Mouse (Mus musculus): ENCODE measurements around the gene Capzb.
A peak's percentile ranks its signal among the peaks of the same experiment; 100 is the strongest.

Gene Capzb

DNA sequence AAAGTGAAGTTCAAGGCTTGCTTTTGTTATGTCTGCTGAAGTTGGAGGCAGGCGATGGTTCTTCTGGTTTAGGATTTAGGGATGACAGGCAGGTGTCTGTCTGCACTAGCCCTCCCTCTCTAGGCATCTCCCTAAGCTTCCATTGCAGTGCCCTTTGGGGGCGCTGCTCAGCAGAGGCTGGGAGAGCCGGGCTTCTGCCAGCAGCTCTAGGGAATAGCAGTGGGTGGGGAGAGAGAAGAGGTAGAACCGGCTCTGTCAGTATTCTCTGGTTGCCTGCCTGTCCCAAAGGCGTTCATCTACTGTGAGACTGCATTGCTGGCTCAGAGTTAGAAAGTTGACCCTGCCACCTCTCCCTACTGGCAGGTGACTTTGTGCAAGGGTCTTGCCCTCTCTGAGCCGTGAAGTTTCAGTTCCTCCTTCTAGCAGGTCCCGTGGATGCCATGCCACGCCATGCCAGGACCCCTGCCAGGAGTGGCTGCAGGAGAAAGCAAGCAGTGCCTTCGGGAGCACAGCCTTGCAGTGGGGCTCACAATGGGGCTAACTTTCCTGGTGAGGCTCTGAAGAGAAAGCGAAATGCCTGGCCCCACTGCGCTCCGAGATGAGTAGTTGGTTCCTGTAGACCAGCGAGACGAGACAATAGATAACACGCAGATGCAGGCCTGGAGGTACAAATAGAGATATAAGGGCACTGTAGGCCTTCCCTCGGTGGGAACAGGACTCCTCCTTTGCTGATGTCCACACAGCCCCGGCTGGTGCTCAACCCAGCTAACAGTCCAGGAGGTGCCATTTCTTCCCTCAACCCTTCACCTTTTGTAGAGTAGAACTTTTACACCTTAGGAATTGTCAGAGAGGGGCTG lies 19.5 kb downstream of the Capzb start:
- DNase-seq: no peak

GRCm38 (mm10) chr4:139213086-139213485 lies 20.4 kb downstream of the Capzb start:
- no peak for DNase-seq

DNA sequence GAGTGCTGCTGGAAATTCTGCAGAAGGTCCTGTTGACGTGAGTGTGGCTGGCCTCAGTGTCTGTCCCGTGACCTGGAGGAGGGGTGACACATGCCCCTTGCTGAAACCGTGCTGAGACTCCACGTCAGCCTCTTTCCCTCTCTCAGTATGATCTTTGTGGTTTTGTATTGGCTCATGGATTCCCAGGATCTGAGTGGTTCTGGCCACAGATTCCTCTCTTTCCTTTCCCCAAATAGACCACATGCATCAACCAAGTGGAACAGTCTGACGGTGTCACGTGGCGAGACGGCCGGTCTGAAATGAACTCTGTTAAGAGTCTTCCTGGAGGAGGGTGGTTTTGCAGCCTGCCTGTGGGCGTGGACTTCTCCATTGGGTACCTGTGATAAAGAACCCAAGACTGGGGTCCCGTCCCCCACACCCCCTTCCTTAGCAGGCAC lies 21.3 kb downstream of the Capzb start:
- DNase-seq: no peak

GRCm38 (mm10) chr4:139216566-139216965 lies 23.9 kb downstream of the Capzb start:
- no peak for DNase-seq

DNA sequence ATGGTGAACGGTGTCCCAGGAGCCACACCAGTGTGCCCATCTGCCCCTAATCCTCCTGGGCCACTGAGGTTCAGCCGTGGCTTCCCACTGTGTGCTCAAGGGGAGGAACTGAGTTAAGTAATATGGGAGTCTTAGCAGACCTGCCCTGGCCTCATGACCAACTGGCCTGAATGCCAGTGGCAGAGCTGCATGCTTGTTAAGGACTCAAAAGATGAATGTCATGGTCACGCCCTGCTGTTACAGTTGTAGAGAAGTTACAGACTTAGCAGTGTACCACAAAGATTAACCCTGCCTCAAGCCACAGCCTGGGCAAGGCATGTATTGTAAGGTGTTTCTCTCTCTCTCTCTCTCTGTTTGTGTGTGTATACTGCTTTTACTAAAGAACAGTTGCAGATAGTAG lies 25.8 kb downstream of the Capzb start:
- no peak for DNase-seq

DNA sequence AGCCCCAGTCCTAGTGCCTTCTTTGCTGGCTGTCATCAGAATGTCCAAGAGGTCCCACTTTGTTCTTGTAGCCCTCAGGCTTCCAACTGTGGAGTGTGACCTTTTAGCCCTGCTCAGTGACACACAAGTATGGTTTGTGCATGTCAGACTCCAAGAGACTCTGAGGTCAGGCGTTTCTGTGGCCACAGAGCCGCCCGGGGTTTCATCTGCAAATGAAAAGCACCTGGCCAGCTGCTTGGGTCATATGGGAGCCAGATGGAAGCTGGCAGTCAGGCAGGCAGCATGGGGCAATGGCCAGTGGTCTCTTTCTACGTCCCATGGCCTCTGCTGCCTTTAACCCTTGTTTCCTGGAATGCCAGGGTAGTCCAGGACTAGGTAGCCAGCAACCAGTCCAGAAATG lies 27.0 kb downstream of the Capzb start:
- DNase-seq: no peak

DNA sequence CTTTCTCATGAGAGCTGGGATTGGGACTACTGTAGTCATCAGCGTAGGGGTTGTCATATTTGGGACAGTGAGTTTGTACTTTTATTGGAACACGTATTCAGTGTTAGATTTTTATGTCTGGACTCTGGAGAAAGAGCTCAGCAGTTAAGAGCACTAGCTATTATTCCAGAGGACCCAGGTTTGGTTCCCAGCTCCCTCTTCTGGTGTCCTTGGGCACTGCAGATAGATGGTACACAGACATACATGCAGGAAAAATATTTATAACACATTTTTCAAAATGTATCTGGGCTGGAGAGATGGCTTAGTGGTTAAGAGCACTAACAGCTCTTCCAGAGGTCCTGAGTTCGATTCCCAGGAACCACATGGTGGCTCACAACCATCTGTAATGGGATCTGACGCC lies 28.3 kb downstream of the Capzb start:
- DNase-seq: peak; percentile 30

DNA sequence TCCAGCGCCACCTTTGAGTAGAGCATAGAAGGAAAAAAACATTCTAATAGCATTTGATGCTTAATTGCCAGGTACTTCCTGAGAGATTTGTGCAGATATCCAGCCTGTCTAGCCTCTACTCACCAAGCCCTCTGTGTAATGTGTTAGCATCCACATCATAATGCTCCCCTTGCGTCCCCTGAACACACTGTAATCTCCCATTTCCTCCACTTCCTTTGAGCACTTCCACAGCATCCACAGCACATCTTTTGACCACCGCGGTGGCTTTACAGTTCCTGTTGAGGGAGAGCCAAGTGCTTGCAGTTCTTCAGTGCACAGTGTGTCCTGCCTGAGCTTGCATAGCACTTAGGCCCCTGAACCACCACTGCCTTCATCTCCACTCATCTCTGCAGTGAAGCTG lies 29.1 kb downstream of the Capzb start:
- DNase-seq: no peak

DNA sequence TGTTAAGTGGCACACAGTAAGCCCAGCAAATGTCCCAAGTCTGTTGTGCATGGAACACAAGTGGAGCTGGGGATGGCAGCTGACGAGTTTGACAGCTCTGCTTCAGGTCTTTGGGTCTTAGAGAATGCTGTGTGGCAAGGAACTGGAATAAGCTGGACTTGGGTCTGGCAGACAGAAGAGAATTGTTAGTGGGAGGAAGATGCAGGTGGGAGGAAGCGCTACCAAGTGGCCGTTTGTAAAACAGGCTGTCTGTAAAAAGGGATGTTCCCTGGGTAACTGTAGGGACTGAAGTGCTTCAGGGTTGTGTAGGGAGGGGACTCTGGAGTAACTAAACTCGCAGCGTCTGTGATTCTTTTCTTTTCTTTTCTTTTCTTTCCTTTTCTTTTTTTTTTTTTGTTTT lies 32.4 kb downstream of the Capzb start:
- no peak for DNase-seq

- DNase-seq: no peak
Measured at GRCm38 (mm10) chr4:139225944-139226343, 33.2 kb downstream of the Capzb start.

DNA sequence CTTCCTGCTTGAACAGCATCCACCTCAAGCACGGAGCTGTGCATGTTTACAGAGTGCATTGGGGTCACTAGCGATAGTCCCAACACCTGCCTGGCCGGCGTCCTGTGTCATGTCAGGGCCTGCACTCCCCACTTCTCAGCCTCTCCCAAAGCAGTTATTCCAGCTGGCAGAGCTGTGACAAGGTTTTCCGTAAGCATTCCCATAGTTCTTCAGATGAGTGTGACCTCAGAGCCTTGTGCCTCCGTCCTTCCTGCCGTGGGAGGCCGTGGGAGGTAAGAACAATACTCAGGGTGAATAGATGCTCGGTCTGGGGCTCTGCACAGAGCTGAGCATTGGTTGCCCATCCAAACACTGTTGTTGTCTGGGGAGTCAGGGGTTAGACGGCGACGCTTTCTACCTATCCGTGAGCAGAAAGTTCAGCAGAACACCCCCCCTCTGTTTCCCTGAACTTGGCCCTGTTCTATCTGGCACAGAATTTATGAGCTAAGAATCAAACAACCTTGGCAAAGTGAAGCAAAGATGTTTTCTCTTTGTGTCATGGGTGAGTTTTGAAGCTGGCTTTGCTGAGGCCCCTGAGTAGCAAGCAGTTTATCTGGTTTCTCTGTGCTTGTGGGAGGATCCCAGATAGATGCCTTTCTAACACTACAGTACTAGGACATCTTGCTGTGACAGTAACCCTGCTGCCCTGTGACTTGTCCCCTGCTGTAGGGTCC lies 34.0 kb downstream of the Capzb start:
- DNase-seq: no peak

DNA sequence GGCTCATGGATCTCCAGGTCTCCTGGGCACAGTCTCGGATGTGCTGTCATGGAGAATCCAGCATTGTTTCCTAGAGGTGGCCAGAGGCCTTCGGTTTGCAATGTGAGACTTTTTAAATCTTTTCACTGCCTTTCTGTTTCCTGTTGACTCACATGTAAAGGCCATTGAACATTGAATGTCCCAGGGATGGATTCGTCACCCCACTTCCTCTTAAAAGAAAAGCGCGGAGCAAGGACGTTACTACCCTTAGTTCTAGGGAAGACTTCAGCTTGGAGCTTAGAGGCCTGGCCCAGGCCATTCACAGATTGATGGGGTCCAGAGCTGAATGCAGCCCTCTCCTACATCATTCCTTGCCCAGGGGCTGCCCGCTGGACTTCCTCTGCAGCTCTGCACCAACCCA lies 35.2 kb downstream of the Capzb start:
- DNase-seq: no peak

DNA sequence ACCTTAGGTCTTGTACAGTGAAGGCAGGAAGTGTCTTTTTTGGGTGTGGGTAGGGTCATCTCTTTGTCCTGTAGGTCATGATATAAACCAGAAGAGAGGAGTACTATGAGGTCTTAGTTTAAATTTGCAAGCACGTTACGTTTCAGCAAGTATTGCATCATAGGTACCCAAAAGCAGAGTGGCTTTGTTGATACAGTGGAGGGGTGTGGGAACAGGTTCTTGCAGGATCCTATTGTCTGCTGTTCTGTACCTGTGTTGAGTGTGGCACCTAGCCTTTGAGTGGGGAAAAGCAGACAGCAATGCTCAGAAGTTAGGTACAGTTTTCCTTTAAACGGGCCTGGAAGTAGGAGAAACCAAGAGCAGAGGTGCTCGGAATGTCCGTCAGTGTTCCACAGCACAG lies 36.6 kb downstream of the Capzb start:
- no peak for DNase-seq

DNA sequence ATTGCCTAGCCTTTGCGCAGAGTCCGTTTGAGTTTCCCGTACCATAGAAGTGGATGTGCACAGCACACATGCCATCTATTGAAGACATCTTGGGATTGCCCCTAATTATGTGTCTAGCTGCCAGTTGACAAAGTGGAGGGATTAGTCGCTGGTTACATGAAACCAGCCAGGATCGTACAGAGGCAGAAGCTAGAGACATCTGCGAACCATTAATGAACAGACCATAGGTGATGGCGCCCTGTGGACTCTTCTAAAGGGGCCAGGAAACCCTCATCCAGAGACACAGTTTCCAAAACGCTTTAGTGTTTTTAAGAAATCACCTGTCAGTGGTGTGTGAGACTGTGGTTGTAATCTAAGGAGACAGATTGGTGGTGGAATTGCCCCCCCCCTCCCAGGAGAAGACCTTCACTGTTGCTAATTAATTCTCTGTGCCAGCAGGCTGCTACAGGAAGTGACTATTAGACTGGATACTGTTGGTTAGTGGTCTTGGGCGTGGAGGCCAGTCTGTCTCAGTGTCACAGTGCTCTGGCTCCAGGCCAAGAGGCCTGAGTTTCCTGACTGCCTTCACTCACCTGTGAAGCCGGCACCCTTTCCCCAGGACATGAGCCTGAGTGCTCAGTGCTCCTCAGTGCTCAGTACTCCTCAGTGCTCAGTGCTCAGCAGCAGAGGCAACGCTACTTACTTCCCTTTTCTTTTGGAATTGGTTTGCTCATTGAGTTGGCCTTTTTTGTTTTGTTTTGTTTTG lies 37.8 kb downstream of the Capzb start:
- no peak for DNase-seq

- no peak for DNase-seq
Measured at GRCm38 (mm10) chr4:139231163-139231562, 38.5 kb downstream of the Capzb start.

DNA sequence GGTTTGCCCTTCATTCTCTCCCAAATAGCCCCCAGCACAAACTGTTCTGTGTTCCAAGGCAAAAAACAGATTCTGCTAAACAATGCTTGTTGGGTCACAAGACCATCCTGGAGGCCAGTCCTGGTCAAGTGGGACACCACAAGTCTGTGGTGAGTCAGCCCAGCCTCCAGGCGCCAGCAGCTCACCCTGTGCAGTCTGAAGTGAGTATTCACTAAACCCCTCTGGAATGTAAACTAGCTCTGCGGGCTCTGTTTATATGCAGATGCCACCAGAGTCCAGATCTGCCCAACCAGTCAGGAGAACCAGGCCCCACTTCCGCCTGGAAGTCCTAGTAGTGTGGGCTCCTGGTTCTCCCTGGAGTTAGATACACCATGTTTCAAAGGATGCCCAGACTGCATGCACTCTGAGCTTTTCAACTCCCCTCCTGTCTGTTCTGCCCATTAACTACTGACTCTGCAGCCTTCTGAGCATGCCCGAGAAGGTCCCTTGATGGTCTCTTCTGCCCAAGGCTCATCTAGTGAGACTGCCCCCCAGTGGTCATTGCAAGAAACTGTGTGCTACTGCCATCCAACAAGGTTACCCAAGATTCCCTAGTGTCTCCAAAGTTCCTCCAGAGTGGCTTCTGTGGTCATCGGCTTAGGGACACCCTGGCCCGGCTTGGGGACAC lies 39.9 kb downstream of the Capzb start:
- DNase-seq: peak; percentile 26

DNA sequence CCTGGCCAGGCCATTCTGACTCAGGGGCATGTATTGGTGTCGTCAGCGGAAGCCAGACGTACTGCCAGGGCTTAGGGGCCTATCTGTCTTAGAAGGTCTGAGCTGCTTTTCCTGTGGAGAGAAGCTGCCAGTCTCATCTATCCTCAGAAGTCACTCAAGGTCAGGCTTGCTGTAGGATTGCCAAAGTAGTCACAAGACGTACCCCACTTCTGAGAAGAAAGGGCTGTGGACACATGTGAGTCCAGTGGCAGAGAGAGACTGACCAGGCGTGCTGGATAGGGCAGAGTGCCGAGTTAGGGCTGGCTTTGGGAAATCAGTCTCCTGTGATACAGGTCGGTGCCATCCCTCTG lies 40.4 kb downstream of the Capzb start:
- no peak for DNase-seq

GRCm38 (mm10) chr4:139233755-139234254 lies 41.1 kb downstream of the Capzb start:
- DNase-seq: no peak

DNA sequence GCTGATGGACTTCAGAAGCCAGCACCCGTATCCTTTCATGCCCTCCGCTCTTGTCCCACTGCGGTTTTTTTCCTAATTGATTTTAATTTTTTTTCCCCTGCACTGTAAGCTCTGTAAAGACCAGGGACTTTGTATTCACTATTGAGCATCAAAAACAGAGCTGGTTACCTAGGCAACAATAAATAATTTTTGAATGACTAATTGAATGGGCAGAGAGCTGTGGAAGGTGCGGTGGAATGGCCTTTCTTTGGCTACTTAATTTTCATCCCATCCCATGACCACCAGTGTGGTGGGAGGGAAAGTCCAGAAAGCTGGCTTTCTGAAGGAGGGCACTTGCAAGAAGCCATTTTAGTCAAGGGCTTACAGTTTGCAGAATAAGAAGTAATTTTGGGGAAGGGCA lies 41.6 kb downstream of the Capzb start:
- DNase-seq: no peak

GRCm38 (mm10) chr4:139235556-139235955 lies 42.9 kb downstream of the Capzb start:
- no peak for DNase-seq

DNA sequence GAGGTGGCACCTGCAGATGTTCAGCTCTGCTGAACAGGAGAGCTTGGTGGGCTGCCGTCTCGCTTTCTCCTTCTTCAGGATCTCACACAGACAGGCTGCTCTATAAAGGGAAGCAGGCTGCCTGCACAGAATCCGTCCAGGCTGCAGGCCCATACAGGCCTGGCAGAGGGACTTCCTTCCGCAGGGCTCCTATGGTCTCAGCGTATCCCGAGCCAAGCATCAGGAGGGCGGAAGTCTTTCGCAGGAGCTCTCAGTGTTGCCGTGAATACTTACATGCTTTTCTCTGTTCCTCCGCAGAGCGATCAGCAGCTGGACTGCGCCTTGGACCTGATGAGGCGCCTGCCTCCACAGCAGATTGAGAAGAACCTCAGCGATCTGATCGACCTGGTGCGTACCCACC lies 45.9 kb downstream of the Capzb start:
- no peak for DNase-seq

- no peak for DNase-seq
Measured at GRCm38 (mm10) chr4:139240334-139240733, 47.6 kb downstream of the Capzb start.
